Mouse (Mus musculus): ENCODE results near the gene Me1.

The Me1 gene

DNA sequence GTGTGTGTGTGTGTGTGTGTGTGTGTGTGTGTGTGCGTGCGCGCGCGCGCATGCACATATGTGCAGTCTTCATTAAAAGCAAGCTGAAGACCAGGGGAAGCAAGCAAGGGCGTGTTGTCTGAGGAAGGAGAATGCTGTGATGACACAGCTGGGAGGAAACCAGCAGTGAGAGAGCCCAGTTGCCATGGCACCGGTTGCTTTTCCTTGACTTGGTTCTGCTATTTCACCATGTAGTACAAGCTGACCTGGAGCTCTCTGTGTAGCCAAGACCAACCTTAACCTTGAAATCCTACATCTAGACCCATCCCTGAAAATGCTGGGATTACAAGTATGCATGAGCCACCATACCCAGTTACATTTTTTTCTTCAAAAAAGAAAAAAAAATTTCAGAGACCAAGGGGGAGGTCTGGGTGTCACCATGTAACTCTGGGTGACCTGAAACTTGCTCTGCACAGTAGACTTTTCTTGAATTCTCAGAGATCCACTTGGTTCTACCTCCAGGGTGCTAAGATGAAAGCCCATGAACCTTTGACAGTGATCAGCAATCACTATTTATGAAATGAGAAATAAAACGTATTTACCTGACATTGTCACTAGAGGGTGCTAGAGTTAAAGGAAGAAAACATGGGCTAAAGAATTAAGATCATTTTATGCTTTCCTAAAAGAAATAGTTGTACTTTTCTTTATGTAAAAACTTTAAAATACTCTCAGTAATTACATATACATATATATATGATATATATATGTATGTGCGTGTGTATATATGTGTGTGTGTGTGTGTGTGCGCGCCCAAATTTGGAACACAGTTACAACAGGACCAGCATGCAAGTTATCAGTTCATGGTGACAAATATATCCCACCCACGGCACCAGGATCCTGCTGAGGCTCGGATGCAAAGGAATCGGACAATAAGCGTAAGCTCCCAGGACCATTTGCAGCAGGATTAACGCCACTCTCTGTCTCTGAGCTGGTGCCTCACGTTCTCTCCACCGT, 102.8 kb downstream of the Me1 start:
- DNase-seq = no peak

DNA sequence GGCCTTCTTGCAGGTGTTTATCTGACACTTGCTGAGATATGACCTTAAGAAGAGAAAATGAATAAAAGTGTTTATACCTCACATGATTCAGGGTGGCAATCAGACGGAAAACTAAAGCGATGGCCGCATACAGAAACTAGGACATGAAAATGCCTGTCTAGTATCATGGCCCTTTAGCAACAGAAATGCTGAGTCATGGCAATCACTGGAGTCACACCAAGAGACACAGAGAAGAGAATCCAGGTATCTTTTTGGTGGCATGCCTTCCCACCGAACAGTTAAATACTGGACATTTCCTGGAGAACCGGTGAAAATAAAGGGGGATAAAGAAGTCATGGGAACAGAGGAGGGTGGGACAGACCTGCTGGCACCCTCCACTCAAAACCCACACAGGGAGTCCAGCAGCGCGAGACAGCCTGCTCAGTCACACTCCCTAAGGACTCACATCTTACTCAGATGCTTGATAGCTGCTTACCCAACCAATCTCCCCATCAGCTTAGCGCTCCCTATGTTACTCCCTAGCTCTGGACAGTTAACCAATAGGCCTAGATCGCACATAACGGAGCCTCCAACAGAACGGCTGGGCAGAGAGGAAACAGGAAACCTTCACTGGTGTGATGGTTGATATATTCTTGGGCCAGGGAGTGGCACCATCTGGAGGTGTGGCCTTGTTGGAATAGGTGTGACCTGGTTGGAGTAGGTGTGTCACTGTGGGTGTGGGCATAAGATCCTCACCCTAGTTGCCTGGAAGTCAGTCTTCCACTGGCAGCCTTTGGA, 108.5 kb downstream of the Me1 start:
- no peak for DNase-seq

- peak; percentile 77 for DNase-seq
Observed at GRCm38 (mm10) chr9:86583740-86584139, 112.0 kb downstream of the Me1 start.

- no peak for DNase-seq
Observed at GRCm38 (mm10) chr9:86579657-86580056, 116.1 kb downstream of the Me1 start.

- DNase-seq = no peak
Observed at GRCm38 (mm10) chr9:86575178-86575577, 120.6 kb downstream of the Me1 start.

DNA sequence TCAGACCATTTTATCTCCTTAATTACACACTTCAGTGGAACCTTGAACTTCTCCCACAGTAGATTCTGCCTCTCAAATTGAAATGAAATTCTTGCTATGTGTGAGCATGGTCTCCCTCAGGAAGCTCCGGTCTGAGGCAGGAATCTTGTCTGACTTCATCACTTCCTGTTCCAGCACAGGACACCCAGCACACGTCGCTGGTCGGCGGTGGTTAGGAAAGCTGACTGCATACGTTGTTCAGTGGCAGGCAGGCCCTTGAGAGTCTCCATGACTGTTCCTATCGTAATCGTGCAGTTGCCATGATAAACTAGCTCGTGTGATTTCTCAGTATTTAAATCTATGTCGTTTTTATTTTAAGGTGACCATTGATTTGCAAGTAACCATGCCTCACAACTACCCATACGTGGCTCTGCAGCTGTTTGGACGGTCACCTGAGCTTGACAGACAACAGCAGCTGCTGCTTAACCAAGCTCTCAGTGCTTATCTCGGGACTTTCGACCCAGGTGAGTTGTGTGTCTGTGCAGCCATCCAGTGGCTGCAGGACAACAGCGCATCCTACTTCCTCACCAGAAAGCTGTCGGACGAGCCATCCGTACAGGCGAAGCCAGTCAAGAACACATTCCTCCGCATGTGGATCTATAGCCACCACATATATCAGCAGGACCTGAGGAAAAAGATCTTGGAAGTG, 122.0 kb downstream of the Me1 start:
- no peak for DNase-seq

DNA sequence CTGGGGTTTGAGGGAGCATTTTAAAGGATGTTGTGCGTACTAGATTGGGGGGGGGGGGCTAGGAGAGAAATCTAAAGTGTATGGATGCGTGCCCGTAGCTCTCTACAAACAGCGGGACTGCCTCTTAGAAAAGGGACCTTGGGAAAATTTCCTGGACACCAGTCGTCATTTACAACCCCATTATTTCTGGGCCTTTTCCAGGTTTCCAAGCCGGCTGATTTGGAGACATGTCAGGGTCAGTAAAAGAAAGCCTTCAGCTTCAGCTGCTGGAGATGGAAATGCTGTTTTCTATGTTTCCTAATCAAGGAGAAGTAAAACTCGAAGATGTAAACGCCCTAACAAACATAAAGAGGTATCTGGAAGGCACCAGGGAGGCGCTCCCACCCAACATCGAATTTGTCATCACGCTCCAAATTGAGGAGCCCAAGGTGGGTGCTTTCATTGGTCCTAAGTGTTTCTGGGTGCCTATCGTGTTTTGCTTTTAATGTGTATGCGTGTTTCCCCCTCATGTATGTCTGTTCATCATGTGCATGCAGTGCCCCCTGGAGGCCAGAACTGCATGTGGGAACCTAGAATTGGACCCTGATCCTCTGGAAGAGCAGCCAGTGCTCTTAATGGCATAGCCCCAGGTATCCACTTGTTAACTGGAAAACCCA, 123.0 kb downstream of the Me1 start:
- DNase-seq = peak; percentile 85

- no peak for DNase-seq
Observed at GRCm38 (mm10) chr9:86572196-86572595, 123.6 kb downstream of the Me1 start.

DNA sequence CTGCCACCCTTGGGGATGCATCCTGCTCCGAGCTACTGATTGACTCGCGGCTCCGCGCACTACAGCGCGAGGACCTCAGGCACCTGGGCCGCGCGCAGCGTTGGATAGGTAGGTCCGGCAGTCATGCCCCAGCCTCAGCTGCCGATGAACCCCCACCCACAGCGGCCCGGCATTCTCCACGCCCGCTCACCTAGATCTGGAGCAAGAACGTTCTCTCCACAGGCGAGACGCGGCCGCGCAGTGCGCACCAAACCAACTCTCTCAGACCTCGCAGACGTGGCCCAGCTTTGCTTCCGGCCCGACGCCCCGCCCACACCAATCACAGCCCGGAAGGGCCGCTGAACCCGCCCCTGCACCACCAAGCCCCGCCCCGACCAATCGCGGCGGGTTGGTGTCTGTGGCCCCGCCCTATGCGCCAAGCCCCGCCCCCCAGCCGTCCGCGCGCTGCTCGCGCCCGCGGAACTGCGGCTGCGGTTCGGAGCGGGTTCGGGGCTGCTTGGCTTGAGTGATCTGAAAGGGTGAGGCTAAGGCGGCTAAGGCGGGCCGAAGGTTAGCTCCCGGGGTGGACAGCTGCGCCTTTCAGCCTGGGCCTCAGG, 124.1 kb downstream of the Me1 start, which contains the start of the genes Pgm3 and Rwdd2a:
Gene Pgm3 (minus strand): TSS at position 303 of the 596 bp plus-strand sequence.
Gene Rwdd2a (plus strand): TSS at position 452 of the 596 bp plus-strand sequence.
- DNase-seq = peak; percentile 98

DNA sequence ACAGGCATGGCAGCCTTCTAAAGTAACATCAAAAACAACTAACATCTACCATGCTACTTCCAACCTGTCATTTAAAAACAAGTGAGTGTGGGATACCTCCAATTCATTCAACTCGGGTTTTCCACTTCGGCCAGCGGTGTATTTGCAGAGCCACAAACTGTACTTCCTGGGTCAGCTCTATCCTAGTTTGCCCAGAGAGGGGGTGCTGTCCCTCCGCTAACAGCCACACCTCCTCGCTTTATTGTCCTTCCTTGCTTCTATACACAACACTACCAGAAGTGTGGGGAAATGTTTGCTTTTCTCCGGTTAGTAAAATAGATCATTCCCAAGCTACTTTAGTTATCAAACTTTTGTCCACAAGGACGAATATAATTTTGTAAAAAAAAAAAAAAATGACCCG, 124.8 kb downstream of the Me1 start:
- no peak for DNase-seq

DNA sequence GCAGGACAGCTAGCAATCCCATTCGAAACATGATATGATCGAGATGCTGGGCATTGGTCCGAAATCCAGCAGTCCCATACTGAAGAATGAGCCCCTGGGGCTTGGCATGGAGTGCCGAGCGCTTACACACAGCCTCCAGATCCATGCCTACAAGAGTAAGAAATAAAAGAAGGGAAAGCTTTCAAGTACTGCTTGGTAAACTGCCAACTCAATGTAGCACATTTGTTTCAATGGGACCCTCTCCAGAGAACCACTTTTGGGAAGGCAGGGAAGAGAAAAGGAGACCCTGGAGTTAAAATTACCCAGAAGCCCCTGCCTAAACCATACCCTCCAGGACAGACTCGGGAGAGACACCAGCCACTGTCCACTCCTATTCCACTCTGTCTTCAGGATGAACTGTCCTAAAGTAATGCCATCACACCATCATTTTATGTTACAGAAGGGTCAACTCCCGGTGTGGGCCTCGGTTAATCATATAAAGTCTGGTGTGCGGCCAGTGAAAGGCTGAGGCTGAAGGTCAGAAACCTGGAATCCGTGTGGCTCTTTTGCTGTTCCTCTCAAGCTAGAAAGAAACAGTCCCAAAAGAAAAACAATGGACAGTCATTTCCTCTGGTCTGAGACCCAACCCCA, 125.4 kb downstream of the Me1 start:
- DNase-seq = peak; percentile 27

- peak; percentile 28 for DNase-seq
Observed at GRCm38 (mm10) chr9:86569314-86569910, 126.3 kb downstream of the Me1 start.

GRCm38 (mm10) chr9:86560543-86560942, 135.2 kb downstream of the Me1 start:
- peak; percentile 68 for DNase-seq

DNA sequence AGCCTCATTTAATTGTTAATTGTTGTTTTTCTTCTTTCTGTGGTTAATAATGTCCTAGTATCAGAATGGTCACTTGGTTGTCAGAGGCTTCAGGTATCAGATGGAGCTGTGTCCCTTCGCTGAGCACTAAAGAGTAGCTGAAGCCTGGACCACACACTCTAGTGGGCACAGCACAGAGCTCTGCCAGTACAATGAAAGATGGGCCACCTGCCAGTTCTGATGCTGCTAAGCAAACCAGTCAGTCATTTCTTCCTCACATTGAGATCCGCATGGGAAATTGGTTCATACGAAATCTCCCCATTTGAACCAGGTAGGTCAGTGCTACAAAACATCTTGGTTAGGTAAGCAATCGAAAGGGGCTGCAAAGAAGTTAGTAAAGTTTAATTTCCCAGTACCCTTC, 141.1 kb downstream of the Me1 start:
- no peak for DNase-seq

DNA sequence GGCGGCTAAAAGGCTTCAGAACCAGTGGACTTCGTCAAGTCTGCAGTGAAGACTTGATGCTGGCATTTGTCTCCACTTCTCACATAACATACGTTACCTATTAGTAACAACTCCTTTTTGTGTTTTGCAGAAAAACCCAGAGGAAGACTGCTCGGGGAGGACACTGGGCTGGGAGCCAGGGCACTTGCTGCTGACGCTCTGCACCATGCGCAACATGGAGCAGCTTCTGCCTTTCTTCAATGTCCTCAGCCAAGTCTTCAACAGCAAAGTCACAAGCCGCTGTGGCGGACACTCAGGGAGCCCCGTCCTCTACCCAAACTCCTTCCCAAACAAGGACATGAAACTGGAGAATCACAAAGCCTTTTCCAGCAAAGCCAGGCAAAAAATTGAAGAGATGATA, 141.9 kb downstream of the Me1 start:
- DNase-seq = peak; percentile 26

GRCm38 (mm10) chr9:86550717-86551116, 145.0 kb downstream of the Me1 start:
- no peak for DNase-seq

GRCm38 (mm10) chr9:86549637-86550162, 146.1 kb downstream of the Me1 start:
- DNase-seq = peak; percentile 10

- DNase-seq = no peak
Observed at GRCm38 (mm10) chr9:86544559-86544958, 151.2 kb downstream of the Me1 start.

- DNase-seq = no peak
Observed at GRCm38 (mm10) chr9:86543451-86543850, 152.3 kb downstream of the Me1 start.

DNA sequence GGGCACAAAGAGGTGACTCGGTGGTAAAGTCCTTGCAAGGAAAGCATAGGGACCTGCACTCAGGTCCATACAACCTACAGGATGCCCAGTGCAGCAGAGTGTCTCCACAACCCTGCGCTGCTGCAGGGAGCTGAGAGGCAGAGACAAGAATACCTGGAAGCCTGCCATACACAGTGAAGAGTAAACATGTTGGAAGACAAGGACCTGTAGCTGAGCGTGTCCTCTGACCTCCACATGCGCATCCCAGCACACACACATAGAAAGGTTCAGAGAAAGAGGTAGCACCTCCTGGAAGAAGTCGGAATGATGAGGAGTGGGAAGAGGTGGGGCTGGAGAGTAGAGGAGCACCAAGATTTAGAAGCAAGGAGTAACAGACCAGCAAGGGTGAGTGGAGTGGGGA, 161.7 kb downstream of the Me1 start:
- no peak for DNase-seq
